Mouse (Mus musculus): ENCODE measurements around the gene Bcan. TPM values are rescaled to one million over a fixed set of nuclear protein-coding genes. Genes with fewer than 3 reads are reported as not detected.

Bcan gene
- 0.04 TPM in 1 of 2 replicates, not detected in the other for polyA plus RNA-seq (2015; fragmentation: Nextera tagmentation; extraction: Ambion mirVana)

DNA sequence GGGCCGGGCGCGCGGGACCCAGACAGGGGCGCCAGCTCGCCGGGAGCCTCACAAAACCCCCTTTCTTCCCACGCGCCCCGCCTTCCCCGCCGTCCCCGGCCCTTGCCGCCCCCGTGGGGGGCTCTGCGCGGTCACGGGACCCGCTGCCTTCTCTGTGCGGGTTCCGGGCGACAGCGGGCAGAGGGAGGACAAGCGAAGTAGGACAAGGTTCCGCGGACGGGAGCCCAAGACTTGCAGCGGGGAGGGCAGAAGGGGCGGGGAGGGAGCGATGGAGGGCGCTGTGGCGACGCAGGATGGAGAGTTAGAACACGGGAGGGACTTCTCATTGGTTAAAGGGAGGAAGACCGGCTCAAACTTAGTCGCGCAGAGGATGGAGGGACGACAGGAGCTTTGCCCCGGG, at the start of gene Bcan:
TSS of gene Bcan (minus strand) at position 50 of the 400 bp plus-strand sequence.

DNA sequence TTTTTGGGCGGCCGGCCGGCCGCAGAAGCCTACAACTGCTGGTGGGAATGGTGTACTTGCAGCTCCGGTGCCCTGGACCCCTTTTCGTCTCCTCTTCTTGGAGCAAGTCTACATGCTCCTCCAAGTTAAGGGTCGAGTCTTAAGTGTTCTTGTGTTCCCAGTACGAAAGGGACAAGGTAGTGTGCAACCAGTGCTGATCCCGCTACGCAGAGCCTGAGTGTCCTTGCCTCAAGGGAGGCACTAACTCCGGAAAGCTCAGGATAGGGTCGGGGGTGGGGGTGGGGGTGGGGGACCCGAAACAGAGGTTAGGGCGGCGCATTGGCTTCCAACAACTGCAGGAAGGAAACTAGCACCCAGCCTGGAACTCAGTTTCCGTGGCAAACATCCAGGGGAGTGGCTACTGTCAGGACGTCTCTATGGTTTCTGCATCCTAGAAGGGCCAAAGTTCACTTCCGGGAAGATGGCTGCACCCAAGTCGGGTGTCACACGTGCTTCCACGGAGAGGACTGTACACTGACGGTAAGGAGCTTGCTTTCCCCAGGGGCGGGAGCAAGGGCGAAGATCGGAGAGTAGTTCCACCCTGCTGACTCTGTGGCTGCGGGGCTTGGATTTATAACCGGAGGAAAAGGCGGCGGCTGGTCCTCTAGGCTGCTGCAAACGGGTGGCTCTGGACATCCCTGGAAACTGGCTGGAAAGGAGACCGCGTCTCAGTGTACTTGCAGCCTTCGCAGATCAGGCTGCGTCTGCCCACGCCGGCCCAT, 42.8 kb upstream of the Bcan start, which contains the start of gene Gpatch4:
TSS of gene Gpatch4 (plus strand) at position 448 of the 761 bp plus-strand sequence.

DNA sequence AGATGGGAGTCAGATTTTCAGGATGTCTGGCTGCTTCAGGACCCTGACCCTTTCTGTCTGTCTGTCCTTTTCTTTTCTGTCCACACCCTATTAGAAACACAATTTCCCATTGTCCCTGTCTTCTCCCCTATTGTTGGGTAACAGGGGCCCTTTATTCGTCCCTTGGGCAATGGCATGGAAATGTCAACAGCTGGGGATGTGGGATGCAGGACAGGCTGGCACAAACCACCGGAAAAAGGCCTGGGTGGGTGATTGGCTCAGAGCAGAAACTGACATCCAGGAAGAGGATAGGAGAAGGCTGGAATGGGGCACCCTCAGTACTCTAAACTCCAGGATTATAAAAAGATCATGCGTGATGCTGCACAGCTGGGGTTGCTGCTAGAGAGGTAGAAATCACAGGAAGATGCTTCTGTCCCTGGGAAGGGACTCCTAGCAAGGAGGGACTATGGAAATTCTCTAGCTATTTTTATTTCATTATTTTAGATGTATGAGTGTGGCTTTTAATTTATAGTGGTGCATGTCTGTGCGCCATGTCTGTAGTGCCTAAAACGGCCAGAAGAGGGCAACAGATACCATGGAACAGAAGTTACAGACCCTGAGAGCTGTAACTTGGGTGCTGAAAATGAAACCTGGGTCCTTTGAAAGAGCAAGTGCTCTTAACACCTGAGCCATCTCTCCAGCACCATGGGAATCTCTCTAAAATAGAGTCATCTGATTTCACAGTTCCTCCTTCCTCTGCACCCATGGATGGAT, 27.6 kb upstream of the Bcan start, which contains the start of gene Hapln2:
TSS of gene Hapln2 (minus strand) at position 150 of the 753 bp plus-strand sequence.

DNA sequence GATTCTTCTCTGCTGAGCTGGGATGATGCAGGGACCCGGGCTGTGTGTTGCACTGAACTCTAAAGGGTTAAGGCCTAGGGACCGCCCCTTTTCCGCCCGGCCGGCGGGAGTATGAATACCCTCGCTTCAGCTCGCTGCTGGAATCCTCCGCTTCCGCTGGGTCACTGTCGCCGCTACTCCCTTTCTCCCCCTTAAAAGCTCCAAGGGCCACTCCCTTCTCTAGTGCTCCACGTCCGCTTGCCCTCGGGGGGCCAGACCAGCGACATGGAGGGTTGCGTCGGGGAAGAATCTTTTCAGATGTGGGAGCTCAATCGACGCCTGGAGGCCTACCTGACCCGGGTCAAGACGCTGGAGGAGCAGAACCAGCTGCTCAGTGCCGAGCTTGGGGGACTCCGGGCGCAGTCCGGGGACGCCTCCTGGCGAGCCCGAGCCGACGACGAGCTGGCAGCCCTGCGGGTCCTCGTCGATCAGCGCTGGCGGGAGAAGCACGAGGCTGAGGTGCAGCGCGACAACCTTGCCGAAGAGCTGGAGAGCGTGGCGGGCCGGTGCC, 29.0 kb downstream of the Bcan start, which contains the start of gene Nes:
TSS of gene Nes (plus strand) at position 140 of the 550 bp plus-strand sequence.

DNA sequence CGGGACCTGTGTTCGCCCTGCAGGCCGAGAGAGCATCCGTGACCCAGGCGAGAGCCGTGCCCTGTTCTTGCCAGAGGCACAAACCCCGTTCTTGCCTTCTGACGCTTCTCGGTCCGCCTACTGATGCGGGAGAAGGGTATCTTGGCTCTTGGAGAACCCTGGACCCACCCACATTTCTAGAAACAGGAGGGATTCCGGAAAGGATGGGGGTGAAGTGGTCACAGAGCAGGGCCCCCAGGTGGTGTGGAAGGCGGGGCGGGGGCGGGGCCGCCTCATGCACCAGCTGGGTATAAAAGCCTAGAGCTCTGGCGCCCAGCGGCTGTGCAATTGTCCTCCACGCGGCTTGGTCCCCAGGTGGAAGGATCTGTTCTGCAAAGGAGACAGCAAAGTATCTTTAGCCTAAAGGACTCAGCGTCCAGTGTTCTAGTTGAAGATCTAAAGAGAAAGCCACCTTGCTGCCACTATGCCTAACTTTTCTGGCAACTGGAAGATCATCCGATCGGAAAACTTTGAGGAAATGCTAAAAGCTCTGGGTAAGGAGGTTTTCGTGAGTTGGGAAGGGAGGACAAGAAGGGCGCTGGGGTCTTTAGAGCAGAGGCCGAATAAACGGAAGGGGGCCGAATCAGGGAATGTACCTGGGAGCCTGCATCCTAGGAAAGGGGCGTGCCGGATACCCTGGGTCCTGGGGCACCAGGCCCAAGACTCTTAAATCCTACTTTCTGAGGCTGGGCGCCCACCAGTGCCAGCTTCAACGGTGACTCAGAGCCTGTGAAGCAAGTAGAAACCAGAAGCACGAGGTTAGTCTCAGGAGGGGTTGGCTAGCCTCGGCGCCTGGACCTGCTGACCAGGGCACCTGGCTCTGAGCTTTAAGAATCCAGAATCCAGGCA, 51.4 kb downstream of the Bcan start, which contains the start of gene Crabp2:
TSS of gene Crabp2 (plus strand) at position 289 of the 888 bp plus-strand sequence.

Other genes with a start within 250 kb of the Bcan start
- 0.06 and 0.18 TPM in 2 replicates for gene Ntrk1, start 205.1 kb downstream of the Bcan start, polyA plus RNA-seq (2015; fragmentation: Nextera tagmentation; extraction: Ambion mirVana)
- gene Insrr, start 203.3 kb downstream of the Bcan start, polyA plus RNA-seq (2015; fragmentation: Nextera tagmentation; extraction: Ambion mirVana): not detected in 2 replicates
- 10.1 and 11.7 TPM in 2 replicates for gene Pear1, start 175.9 kb downstream of the Bcan start, polyA plus RNA-seq (2015; fragmentation: Nextera tagmentation; extraction: Ambion mirVana)
- 0.79 and 1.2 TPM in 2 replicates for gene Sh2d2a, start 153.5 kb downstream of the Bcan start, polyA plus RNA-seq (2015; fragmentation: Nextera tagmentation; extraction: Ambion mirVana)
- 9.0 and 10.1 TPM in 2 replicates for gene Prcc, start 114.6 kb downstream of the Bcan start, polyA plus RNA-seq (2015; fragmentation: Nextera tagmentation; extraction: Ambion mirVana)
- gene Hdgf, start 93.9 kb downstream of the Bcan start, polyA plus RNA-seq (2015; fragmentation: Nextera tagmentation; extraction: Ambion mirVana): 277 and 306 TPM in 2 replicates
- 55.8 and 56.3 TPM in 2 replicates for gene Mrpl24, start 80.7 kb downstream of the Bcan start, polyA plus RNA-seq (2015; fragmentation: Nextera tagmentation; extraction: Ambion mirVana)
- 31.2 TPM in 2 replicates for gene Isg20l2, start 69.9 kb downstream of the Bcan start, polyA plus RNA-seq (2015; fragmentation: Nextera tagmentation; extraction: Ambion mirVana)
- gene Rrnad1, start 69.5 kb downstream of the Bcan start, polyA plus RNA-seq (2015; fragmentation: Nextera tagmentation; extraction: Ambion mirVana): 8.6 and 9.3 TPM in 2 replicates
- gene Crabp2, start 51.6 kb downstream of the Bcan start, polyA plus RNA-seq (2015; fragmentation: Nextera tagmentation; extraction: Ambion mirVana): 0.13 and 0.23 TPM in 2 replicates
- gene Nes, start 29.2 kb downstream of the Bcan start, polyA plus RNA-seq (2015; fragmentation: Nextera tagmentation; extraction: Ambion mirVana): 3.8 and 4.2 TPM in 2 replicates
- not detected in 2 replicates for gene Hapln2, start 27.4 kb upstream of the Bcan start, polyA plus RNA-seq (2015; fragmentation: Nextera tagmentation; extraction: Ambion mirVana)
- 24.4 and 25.0 TPM in 2 replicates for gene Gpatch4, start 42.9 kb upstream of the Bcan start, polyA plus RNA-seq (2015; fragmentation: Nextera tagmentation; extraction: Ambion mirVana)
- 54.5 and 63.5 TPM in 2 replicates for gene Naxe, start 58.3 kb upstream of the Bcan start, polyA plus RNA-seq (2015; fragmentation: Nextera tagmentation; extraction: Ambion mirVana)
- not detected in 2 replicates for gene Ttc24, start 78.1 kb upstream of the Bcan start, polyA plus RNA-seq (2015; fragmentation: Nextera tagmentation; extraction: Ambion mirVana)
- 8.6 and 9.2 TPM in 2 replicates for gene Iqgap3, start 81.7 kb upstream of the Bcan start, polyA plus RNA-seq (2015; fragmentation: Nextera tagmentation; extraction: Ambion mirVana)
- 11.0 and 13.3 TPM in 2 replicates for gene Mef2d, start 142.1 kb upstream of the Bcan start, polyA plus RNA-seq (2015; fragmentation: Nextera tagmentation; extraction: Ambion mirVana)